Mouse (Mus musculus) liver, postnatal 0 days (tissue): ENCODE data around the gene Eps15l1. TPM values are rescaled to one million over a fixed set of nuclear protein-coding genes. Genes with fewer than 3 reads are reported as not detected.

Experiments used
- ATAC-seq: fragments of 200-750 bp; cut with Nextera tagmentation; 2 replicates; pipeline ENCODE4 v1.8.0; 2017; ENCODE audit warnings: mild to moderate bottlenecking, moderate library complexity
- DNase-seq: peaks from one replicate; pipeline ENCODE4 v3.0.0-alpha.2; 2016
- H3K27ac ChIP-seq: fragments of 300-500 bp; sonication (generic); 2 replicates; pipeline ENCODE4 v1.5.1; 2014; ENCODE audit warnings: antibody characterized with exemption, moderate library complexity, mild to moderate bottlenecking, low read depth
- H3K27me3 ChIP-seq: fragments of 300-500 bp; sonication (generic); 2 replicates; pipeline ENCODE4 v1.6.1; 2014; ENCODE audit warnings: low read length, control low read depth, mixed read lengths; ENCODE audit not compliant: insufficient read depth
- H3K36me3 ChIP-seq: fragments of 300-500 bp; sonication (generic); replicated peaks from 2 replicates; pipeline ENCODE4 v1.6.1; 2014; ENCODE audit warnings: mild to moderate bottlenecking, control low read depth, low read length, moderate library complexity, mixed read lengths; ENCODE audit not compliant: insufficient read depth
- H3K4me1 ChIP-seq: fragments of 300-500 bp; sonication (generic); 2 replicates; pipeline ENCODE4 v1.6.1; 2014; ENCODE audit warnings: antibody characterized with exemption, mild to moderate bottlenecking, control low read depth; ENCODE audit not compliant: insufficient read depth
- H3K4me2 ChIP-seq: fragments of 300-500 bp; sonication (generic); 2 replicates; pipeline ENCODE4 v1.6.1; 2014; ENCODE audit warnings: low read depth, mild to moderate bottlenecking, low read length, moderate library complexity, mixed read lengths
- H3K4me3 ChIP-seq: fragments of 300-500 bp; sonication (generic); 2 replicates; pipeline ENCODE4 v1.5.1; 2014; ENCODE audit warnings: low read depth, low read length
- H3K9ac ChIP-seq: fragments of 300-500 bp; sonication (generic); replicated peaks from 2 replicates; pipeline ENCODE4 v1.6.1; 2014; ENCODE audit warnings: mild to moderate bottlenecking, moderate library complexity
- H3K9me3 ChIP-seq: fragments of 300-500 bp; sonication (generic); 2 replicates; pipeline ENCODE4 v1.6.1; 2016; ENCODE audit warnings: mild to moderate bottlenecking, control low read depth, low read length, mixed read lengths
- CTCF ChIP-seq: sonication (generic); IDR thresholded peaks from 2 replicates; pipeline ENCODE4 v1.5.1; 2016; ENCODE audit warnings: antibody characterized with exemption, low read depth
- EP300 ChIP-seq: IDR thresholded peaks from 2 replicates; pipeline ENCODE4 v1.6.1; 2016; ENCODE audit warnings: antibody characterized with exemption, low read depth, mild to moderate bottlenecking
- WGBS: fragments of 180-500 bp; shearing (Covaris S2); extraction: QIAGEN DNeasy Blood & Tissue Kit; methylation state at CpG from one replicate; pipeline ENCODE4 v1.1.7; 2014; ENCODE audit not compliant: insufficient replicate concordance; 5-methylcytosine and 5-hydroxymethylcytosine counted together
- polyA plus RNA-seq: library from polyadenylated mRNA; unstranded; fragments of >200 nt; fragmentation: Nextera tagmentation; extraction: Ambion mirVana; gene quantifications from 2 replicates; pipeline ENCODE4 v1.2.1, GENCODE M21; 2015

Eps15l1 gene
- polyA plus RNA-seq, 1 experiment from 2014 or later, result 10.1 TPM

- 88% methylated on average over 3 of the region's 3 CpGs for WGBS
- Histone ChIP-seq H3K9me3 (no peaks in the 10 kb centered on the region), H3K36me3 (peaks cover 9% of the 10 kb centered on the region), H3K9ac (no peak overlapping the region), H3K27me3 (no peaks in the 10 kb centered on the region), H3K4me2 (no peak overlapping the region), H3K4me3 (no peak overlapping the region), H3K4me1 (peaks cover 20% of the 10 kb centered on the region), H3K27ac (no peak overlapping the region)
- no peak for TF ChIP-seq EP300
- no peak for TF ChIP-seq CTCF
- no peak for DNase-seq
- no peak for ATAC-seq
Observed at GRCm38 (mm10) chr8:72402981-72403380, 18.3 kb downstream of the Eps15l1 start.

- WGBS, result 79% methylated on average over 1 of the region's 1 CpGs
- H3K9me3 ChIP-seq, result no peaks in the 10 kb centered on the region
- no peaks in the 10 kb centered on the region for H3K27me3 ChIP-seq
- peaks cover 15% of the 10 kb centered on the region for H3K4me1 ChIP-seq
- no peak overlapping the region for H3K9ac ChIP-seq
- no peak overlapping the region for H3K4me3 ChIP-seq
- DNase-seq (no peak), ATAC-seq (no peak)
- no peak overlapping the region for H3K27ac ChIP-seq
- peaks cover 20% of the 10 kb centered on the region for H3K36me3 ChIP-seq
- no peak overlapping the region for H3K4me2 ChIP-seq
- TF ChIP-seq EP300, result no peak
- TF ChIP-seq CTCF, result no peak
Observed at GRCm38 (mm10) chr8:72401381-72401780, 19.9 kb downstream of the Eps15l1 start.

GRCm38 (mm10) chr8:72385737-72386136 is 35.5 kb downstream of the Eps15l1 start:
- Histone ChIP-seq H3K9me3 (no peaks in the 10 kb centered on the region), H3K27me3 (no peaks in the 10 kb centered on the region), H3K4me2 (no peak overlapping the region), H3K4me3 (no peak overlapping the region), H3K27ac (no peak overlapping the region), H3K36me3 (peaks cover 82% of the 10 kb centered on the region), H3K4me1 (peaks cover 4% of the 10 kb centered on the region; the same call in 1 of the 2 replicates), H3K9ac (no peak overlapping the region)
- TF ChIP-seq EP300 (no peak), CTCF (no peak)
- 64% methylated on average over 2 of the region's 2 CpGs for WGBS
- ATAC-seq (0 out of 2 replicates have a peak, but pooled peaks have one; percentile 48), DNase-seq (no peak)

- TF ChIP-seq CTCF, result peak; percentile 37
- no peak for TF ChIP-seq EP300
- no peak overlapping the region for H3K27ac ChIP-seq
- no peak overlapping the region for H3K9ac ChIP-seq
- 72% methylated on average over 5 of the region's 5 CpGs for WGBS
- H3K36me3 ChIP-seq, result peaks cover 88% of the 10 kb centered on the region
- no peaks in the 10 kb centered on the region for H3K9me3 ChIP-seq
- no peak overlapping the region for H3K4me3 ChIP-seq
- no peaks in the 10 kb centered on the region for H3K27me3 ChIP-seq
- DNase-seq, result no peak
- no peak overlapping the region for H3K4me2 ChIP-seq
- H3K4me1 ChIP-seq, result peaks cover 4% of the 10 kb centered on the region; the same call in 1 of the 2 replicates
- 0 out of 2 replicates have a peak, but pooled peaks have one; percentile 29 for ATAC-seq
Observed at GRCm38 (mm10) chr8:72382395-72382794, 38.9 kb downstream of the Eps15l1 start.

- ATAC-seq (no peak), DNase-seq (no peak)
- no peak overlapping the region for H3K27ac ChIP-seq
- H3K27me3 ChIP-seq, result no peaks in the 10 kb centered on the region
- H3K36me3 ChIP-seq, result peaks cover 87% of the 10 kb centered on the region
- no peaks in the 10 kb centered on the region for H3K9me3 ChIP-seq
- no peak overlapping the region for H3K4me2 ChIP-seq
- no peaks in the 10 kb centered on the region for H3K4me1 ChIP-seq
- TF ChIP-seq CTCF (no peak), EP300 (no peak)
- 88% methylated on average over 8 of the region's 8 CpGs for WGBS
- H3K9ac ChIP-seq, result no peak overlapping the region
- H3K4me3 ChIP-seq, result no peak overlapping the region
Observed at GRCm38 (mm10) chr8:72380656-72381055, 40.6 kb downstream of the Eps15l1 start.

GRCm38 (mm10) chr8:72376900-72377299 is 44.4 kb downstream of the Eps15l1 start:
- TF ChIP-seq EP300 (no peak), CTCF (no peak)
- Histone ChIP-seq H3K4me3 (no peak overlapping the region), H3K27ac (no peak overlapping the region), H3K27me3 (no peaks in the 10 kb centered on the region), H3K4me1 (no peaks in the 10 kb centered on the region), H3K4me2 (no peak overlapping the region), H3K9ac (no peak overlapping the region), H3K36me3 (peaks cover 79% of the 10 kb centered on the region), H3K9me3 (no peaks in the 10 kb centered on the region)
- no peak for DNase-seq
- no peak for ATAC-seq
- WGBS, result 79% methylated on average over 2 of the region's 2 CpGs

- Histone ChIP-seq H3K27ac (no peak overlapping the region), H3K36me3 (peaks cover 79% of the 10 kb centered on the region), H3K9ac (no peak overlapping the region), H3K27me3 (no peaks in the 10 kb centered on the region), H3K9me3 (no peaks in the 10 kb centered on the region), H3K4me1 (no peaks in the 10 kb centered on the region), H3K4me2 (no peak overlapping the region), H3K4me3 (no peak overlapping the region)
- 69% methylated on average over 5 of the region's 5 CpGs for WGBS
- ATAC-seq (no peak), DNase-seq (no peak)
- TF ChIP-seq CTCF (no peak), EP300 (no peak)
Observed at GRCm38 (mm10) chr8:72376309-72376708, 45.0 kb downstream of the Eps15l1 start.
